Mouse (Mus musculus) lung, adult 2 months (tissue): ENCODE data around the gene Smarcc2.

Experiments used
- CTCF ChIP-seq: fragments of 200-500 bp; IDR thresholded peaks from 2 replicates; pipeline ENCODE4 v1.5.1; 2011; ENCODE audit warnings: mild to moderate bottlenecking, low read length, control low read depth; ENCODE audit not compliant: insufficient read depth
- POLR2A ChIP-seq: fragments of 200-500 bp; IDR thresholded peaks from 2 replicates; pipeline ENCODE4 v1.6.1; 2011; ENCODE audit warnings: low read depth, mild to moderate bottlenecking, control low read depth, low read length, borderline replicate concordance; ENCODE audit errors: extremely low read depth

GRCm38 (mm10) chr10:128413076-128413475, 46.0 kb upstream of the Smarcc2 start:
- TF ChIP-seq CTCF = no peak
- no peak for TF ChIP-seq POLR2A
